Mouse (Mus musculus): ENCODE data around the gene Cytip.

Cytip gene

GRCm38 (mm10) chr2:58195346-58195745 is at the start of gene Cytip:
Gene Cytip (minus strand): TSS chr2:58195532.
- ChIA-PET CTCF (no interaction called here), POLR2A (no interaction called here)

GRCm38 (mm10) chr2:58240639-58241038 is 45.3 kb upstream of the Cytip start:
- CTCF ChIA-PET = interaction anchor here in 1 of 4 experiments (0.5 kb wide), 1 partner anchor 256 kb away, joined by 3 read pairs; no protein-coding TSS in a partner anchor

GRCm38 (mm10) chr2:58237487-58237886 is 42.2 kb upstream of the Cytip start:
- CTCF ChIA-PET = no interaction called here
- POLR2A ChIA-PET = no interaction called here

More at GRCm38 (mm10) chr2:58240639-58241038, 45.3 kb upstream of the Cytip start:
- POLR2A ChIA-PET = no interaction called here

- CTCF ChIA-PET = interaction anchor here in 1 of 4 experiments (1.1 kb wide), 1 partner anchor 468 kb away, joined by 4 read pairs; no protein-coding TSS in a partner anchor
Measured at GRCm38 (mm10) chr2:58199442-58199841, 4.1 kb upstream of the Cytip start.

GRCm38 (mm10) chr2:58196880-58197279 is 1.5 kb upstream of the Cytip start:
- CTCF ChIA-PET = no interaction called here
- POLR2A ChIA-PET = interaction anchor here in 1 of 4 experiments (0.6 kb wide), 1 partner anchor 29 kb away, joined by 3 read pairs; no protein-coding TSS in a partner anchor

More at GRCm38 (mm10) chr2:58199442-58199841, 4.1 kb upstream of the Cytip start:
- POLR2A ChIA-PET = no interaction called here

GRCm38 (mm10) chr2:58194422-58195115 is 763 bp downstream of the Cytip start:
- POLR2A ChIA-PET = interaction anchor here in 1 of 4 experiments (0.6 kb wide), 1 partner anchor 546 kb away, joined by 4 read pairs; no protein-coding TSS in a partner anchor
- CTCF ChIA-PET = interaction anchor here in 2 of 4 experiments (0.7 to 1.3 kb wide), 2 partner anchors 15 to 471 kb away, joined by 3 to 4 read pairs; no protein-coding TSS in a partner anchor

- ChIA-PET CTCF (no interaction called here), POLR2A (no interaction called here)
Measured at GRCm38 (mm10) chr2:58192160-58192559, 3.2 kb downstream of the Cytip start.

- POLR2A ChIA-PET = interaction anchor here in 1 of 4 experiments (1.2 kb wide), 1 partner anchor 437 kb away, joined by 3 read pairs; no protein-coding TSS in a partner anchor
- CTCF ChIA-PET = no interaction called here
Measured at GRCm38 (mm10) chr2:58189501-58189900, 5.8 kb downstream of the Cytip start.

GRCm38 (mm10) chr2:58188903-58189302 is 6.4 kb downstream of the Cytip start:
- ChIA-PET POLR2A (no interaction called here), CTCF (interaction anchor here in 1 of 4 experiments (0.7 kb wide), 1 partner anchor 253 kb away, joined by 12 read pairs; no protein-coding TSS in a partner anchor)

GRCm38 (mm10) chr2:58187310-58188051 is 7.9 kb downstream of the Cytip start:
- CTCF ChIA-PET = no interaction called here
- POLR2A ChIA-PET = no interaction called here

GRCm38 (mm10) chr2:58184197-58184596 is 11.1 kb downstream of the Cytip start:
- CTCF ChIA-PET = no interaction called here
- POLR2A ChIA-PET = no interaction called here

- POLR2A ChIA-PET = no interaction called here
Measured at GRCm38 (mm10) chr2:58183658-58184057, 11.7 kb downstream of the Cytip start.

GRCm38 (mm10) chr2:58180776-58181175 is 14.6 kb downstream of the Cytip start:
- ChIA-PET CTCF (no interaction called here), POLR2A (no interaction called here)

More at GRCm38 (mm10) chr2:58183658-58184057, 11.7 kb downstream of the Cytip start:
- CTCF ChIA-PET = no interaction called here

- ChIA-PET CTCF (no interaction called here), POLR2A (no interaction called here)
Measured at GRCm38 (mm10) chr2:58179056-58179455, 16.3 kb downstream of the Cytip start.

- CTCF ChIA-PET = no interaction called here
- POLR2A ChIA-PET = no interaction called here
Measured at GRCm38 (mm10) chr2:58175392-58176291, 19.7 kb downstream of the Cytip start.

- ChIA-PET CTCF (no interaction called here), POLR2A (no interaction called here)
Measured at GRCm38 (mm10) chr2:58174476-58175286, 20.7 kb downstream of the Cytip start.

GRCm38 (mm10) chr2:58172963-58173362 is 22.4 kb downstream of the Cytip start:
- CTCF ChIA-PET = no interaction called here
- POLR2A ChIA-PET = no interaction called here

- ChIA-PET POLR2A (no interaction called here), CTCF (interaction anchor here in 3 of 4 experiments (0.5 to 0.6 kb wide), 4 partner anchors 18 to 670 kb away, joined by 3 to 6 read pairs (median 4); no protein-coding TSS in a partner anchor)
Measured at GRCm38 (mm10) chr2:58169173-58169572, 26.2 kb downstream of the Cytip start.

- ChIA-PET POLR2A (interaction anchor here in 1 of 4 experiments (0.5 kb wide), 1 partner anchor 29 kb away, joined by 3 read pairs; no protein-coding TSS in a partner anchor), CTCF (no interaction called here)
Measured at GRCm38 (mm10) chr2:58167654-58168053, 27.7 kb downstream of the Cytip start.

Measured in embryonic stem cell, embryonic (primary cell).